Mouse (Mus musculus): ENCODE measurements around the gene Tubb4b.

DNA sequence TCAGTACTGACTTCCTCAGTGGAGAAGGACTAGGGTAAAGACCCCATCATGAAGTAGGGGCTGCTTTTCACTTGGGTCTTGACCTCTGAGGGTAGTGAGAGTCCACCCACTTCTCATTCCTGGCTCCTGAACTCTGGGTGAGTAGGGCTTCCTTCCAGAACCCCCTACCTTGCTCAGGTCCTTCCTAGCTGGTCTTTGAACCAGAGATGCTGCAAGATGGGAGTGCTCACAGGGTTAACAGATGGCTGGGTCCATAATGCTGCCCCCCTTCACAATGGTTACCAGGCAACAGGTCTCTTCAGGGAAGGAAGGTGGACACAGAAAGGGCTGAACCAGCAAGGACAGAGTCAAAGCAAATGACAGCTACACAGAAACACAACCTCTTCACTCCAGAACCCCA is 6.1 kb downstream of the Tubb4b start, which contains the start of gene Fam166a:
- TF ChIP-seq NELFE (IDR thresholded peaks at IDR 0.05; ENCODE audit: low read depth, low read length): no peak
- no peak for TF ChIP-seq POLR2A (IDR thresholded peaks at IDR 0.05; ENCODE audit: control insufficient read depth in 1 of 2, insufficient read depth in 1 of 2, low read depth in 1 of 2, low read length in 2 of 2, poor library complexity in 1 of 2)
- TF ChIP-seq ZC3H11A (IDR thresholded peaks at IDR 0.05; ENCODE audit: low read depth, low read length): no peak
- TF ChIP-seq CTCF (IDR thresholded peaks at IDR 0.05 in 2 of 3, conservative IDR thresholded peaks at IDR 0.05 in 1 of 3; ENCODE audit: control insufficient read depth in 1 of 3, insufficient read depth in 1 of 3, low read depth in 2 of 3, low read length in 3 of 3, poor library complexity in 1 of 3, severe bottlenecking in 1 of 3): no peak
- TF ChIP-seq MAFK (IDR thresholded peaks at IDR 0.05; ENCODE audit: borderline replicate concordance, low read depth, low read length): no peak
- TF ChIP-seq ELF1 (IDR thresholded peaks at IDR 0.05; ENCODE audit: low read depth, low read length): no peak
